Mouse (Mus musculus) neutrophil, adult 59 days (primary cell): ENCODE results near the gene Gm11565. TPM values are rescaled to one million over a fixed set of nuclear protein-coding genes. Genes with fewer than 3 reads are reported as not detected.

Experiments
- total RNA-seq, 2 experiments: library from RNA; stranded (reverse); gene quantifications; 1 replicate in 1 of 2; 2 replicates in 1 of 2; pipeline ENCODE4 v1.2.4; 2023

Gene Gm11565
- not detected for total RNA-seq

DNA sequence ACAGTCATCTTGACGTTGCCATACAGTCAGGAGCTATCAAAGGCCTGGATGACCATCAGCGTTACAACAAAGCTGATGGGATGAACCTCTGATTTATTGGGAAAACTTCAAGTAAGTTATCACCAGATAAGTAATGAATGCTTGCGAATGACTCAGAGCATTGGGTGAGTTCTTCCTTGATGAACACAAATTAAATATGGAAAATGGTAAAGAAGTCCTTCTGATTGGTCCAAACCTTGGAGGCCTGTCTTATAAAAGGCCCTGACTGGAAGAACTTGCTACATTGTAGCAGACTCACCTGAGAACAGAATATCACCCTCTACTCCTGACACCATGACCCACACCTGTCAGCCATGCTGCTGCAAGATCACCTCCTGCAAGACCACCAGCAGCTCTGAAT, at the start of gene Gm11565:
Gm11565 (plus strand) TSS at position 301 of the 400 bp plus-strand sequence.

DNA sequence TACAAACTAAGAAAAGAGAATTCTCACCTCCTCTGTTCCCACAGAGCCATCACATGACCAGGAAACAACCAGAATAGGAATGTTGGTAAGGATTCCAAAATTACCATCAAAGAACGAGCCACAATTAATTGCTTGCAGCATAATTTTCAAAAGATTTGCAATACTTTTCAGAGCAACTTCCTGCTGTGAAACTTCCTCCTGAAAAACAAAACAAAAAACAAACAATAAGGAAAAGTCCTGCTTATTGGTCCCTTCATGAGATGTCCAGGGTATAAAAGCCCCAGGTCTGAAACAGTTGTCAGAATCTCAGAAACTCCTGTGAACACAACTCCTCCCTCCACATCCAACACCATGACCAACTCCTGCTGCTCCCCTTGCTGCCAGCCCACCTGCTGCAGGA, 41.5 kb upstream of the Gm11565 start, which contains the start of gene Krtap9-1:
Krtap9-1 (plus strand) TSS at position 301 of the 400 bp plus-strand sequence.

DNA sequence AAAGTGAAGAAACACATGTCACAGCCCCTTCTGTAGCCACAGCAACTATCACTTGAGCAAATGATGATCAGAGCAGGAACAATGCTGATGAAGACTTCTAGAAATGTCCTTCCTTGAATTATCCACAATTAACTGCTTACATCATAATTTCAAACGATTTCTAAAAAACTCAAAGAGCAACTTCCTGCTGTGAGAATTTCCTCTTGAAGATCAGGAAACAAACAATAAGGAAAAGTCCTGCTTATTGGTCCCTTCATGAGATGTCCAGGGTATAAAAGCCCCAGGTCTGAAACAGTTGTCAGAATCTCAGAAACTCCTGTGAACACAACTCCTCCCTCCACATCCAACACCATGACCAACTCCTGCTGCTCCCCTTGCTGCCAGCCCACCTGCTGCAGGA, 35.7 kb upstream of the Gm11565 start, which contains the start of gene Gm11567:
Gm11567 (plus strand) TSS at position 301 of the 400 bp plus-strand sequence.

DNA sequence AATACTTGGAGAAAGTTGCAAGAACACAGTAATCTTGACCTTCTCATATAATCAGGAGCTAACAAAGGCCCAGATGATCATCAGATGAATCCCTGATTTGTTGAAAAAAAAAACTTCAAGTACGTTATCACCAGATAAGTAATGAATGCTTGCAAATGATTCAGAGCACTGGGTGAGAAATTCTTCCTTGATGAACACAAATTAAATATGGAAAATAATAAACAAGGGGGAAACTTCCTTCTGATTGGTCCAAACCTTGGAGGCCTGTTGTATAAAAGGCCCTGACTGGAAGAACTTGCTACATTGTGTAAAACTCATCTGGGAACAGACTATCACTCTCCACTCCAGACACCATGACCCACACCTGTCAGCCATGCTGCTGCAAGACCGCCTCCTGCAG, 6.9 kb upstream of the Gm11565 start, which contains the start of gene Krtap31-1:
Krtap31-1 (plus strand) TSS at position 301 of the 400 bp plus-strand sequence.

DNA sequence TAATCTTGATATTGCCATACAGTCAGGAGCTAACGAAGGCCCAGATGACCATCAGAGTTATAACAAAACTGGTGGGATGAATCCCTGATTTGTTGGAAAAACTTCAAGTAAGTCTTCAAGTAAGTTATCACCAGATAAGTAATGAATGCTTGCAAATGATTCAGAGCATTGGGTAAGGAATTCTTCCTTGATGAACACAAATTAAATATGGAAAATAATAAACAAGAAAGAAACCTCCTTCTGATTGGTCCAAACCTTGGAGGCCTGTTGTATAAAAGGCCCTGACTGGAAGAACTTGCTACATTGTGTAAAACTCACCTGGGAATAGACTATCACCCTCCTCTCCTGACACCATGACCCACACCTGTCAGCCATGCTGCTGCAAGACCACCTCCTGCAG, 21.4 kb downstream of the Gm11565 start, which contains the start of gene Krtap31-2:
Krtap31-2 (plus strand) TSS at position 301 of the 400 bp plus-strand sequence.

DNA sequence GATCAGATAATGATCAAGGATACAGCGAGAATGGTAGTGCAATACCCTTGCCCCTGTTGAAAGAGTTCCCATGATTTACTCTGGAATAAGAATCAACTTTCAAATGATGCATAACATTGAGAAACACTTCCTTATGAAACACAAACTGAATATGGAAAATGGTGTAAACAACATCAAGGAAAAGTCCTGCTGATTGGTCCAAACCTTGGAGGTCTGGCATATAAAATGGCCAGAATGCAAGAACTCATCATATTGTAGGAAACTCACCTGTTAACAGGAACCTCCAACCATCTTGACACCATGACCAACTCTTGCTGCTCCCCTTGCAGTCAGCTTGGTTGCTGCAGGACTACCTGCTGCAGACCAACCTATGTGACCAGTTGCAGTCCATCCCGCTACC, 33.6 kb downstream of the Gm11565 start, which contains the start of gene Krtap9-5:
Krtap9-5 (plus strand) TSS at position 301 of the 400 bp plus-strand sequence.

Other genes starting within 250 kb of the Gm11565 start
- gene Krtap4-6, start 248.8 kb upstream of the Gm11565 start, total RNA-seq, result not detected
- not detected for gene Gm14190, start 224.0 kb upstream of the Gm11565 start, total RNA-seq
- gene Gm14180, start 180.5 kb upstream of the Gm11565 start, total RNA-seq, result not detected
- gene Gm11595, start 141.8 kb upstream of the Gm11565 start, total RNA-seq, result not detected
- not detected for gene Krtap4-8, start 134.0 kb upstream of the Gm11565 start, total RNA-seq
- gene Krtap4-9, start 129.6 kb upstream of the Gm11565 start, total RNA-seq, result not detected
- not detected for gene Gm11596, start 121.3 kb upstream of the Gm11565 start, total RNA-seq
- gene Gm11569, start 115.8 kb upstream of the Gm11565 start, total RNA-seq, result not detected
- gene Gm11554, start 110.3 kb upstream of the Gm11565 start, total RNA-seq, result not detected
- not detected for gene Krtap4-13, start 104.9 kb upstream of the Gm11565 start, total RNA-seq
- not detected for gene Gm11564, start 99.1 kb upstream of the Gm11565 start, total RNA-seq
- gene 2300003K06Rik, start 76.7 kb upstream of the Gm11565 start, total RNA-seq, result not detected
- gene Krtap4-16, start 63.1 kb upstream of the Gm11565 start, total RNA-seq, result not detected
- gene Gm11568, start 56.8 kb upstream of the Gm11565 start, total RNA-seq, result not detected
- not detected for gene Gm11559, start 50.3 kb upstream of the Gm11565 start, total RNA-seq
- gene Krtap9-1, start 41.4 kb upstream of the Gm11565 start, total RNA-seq, result not detected
- gene Gm11567, start 35.6 kb upstream of the Gm11565 start, total RNA-seq, result not detected
- gene Krtap31-1, start 6.8 kb upstream of the Gm11565 start, total RNA-seq, result not detected
- not detected for gene Krtap31-2, start 21.5 kb downstream of the Gm11565 start, total RNA-seq
- gene Krtap9-5, start 33.7 kb downstream of the Gm11565 start, total RNA-seq, result not detected
- not detected for gene Krtap29-1, start 64.3 kb downstream of the Gm11565 start, total RNA-seq
- not detected for gene Krtap16-1, start 71.8 kb downstream of the Gm11565 start, total RNA-seq
- not detected for gene Krtap17-1, start 79.2 kb downstream of the Gm11565 start, total RNA-seq
- gene Krt33a, start 101.5 kb downstream of the Gm11565 start, total RNA-seq, result not detected
- gene Krt33b, start 115.1 kb downstream of the Gm11565 start, total RNA-seq, result not detected
- not detected for gene Krt34, start 126.8 kb downstream of the Gm11565 start, total RNA-seq
- not detected for gene Krt31, start 135.8 kb downstream of the Gm11565 start, total RNA-seq
- gene Krt32, start 173.5 kb downstream of the Gm11565 start, total RNA-seq, result not detected
- gene Krt35, start 181.5 kb downstream of the Gm11565 start, total RNA-seq, result not detected
- not detected for gene Krt36, start 190.9 kb downstream of the Gm11565 start, total RNA-seq
- not detected for gene Krt13, start 206.8 kb downstream of the Gm11565 start, total RNA-seq
- gene Krt15, start 221.2 kb downstream of the Gm11565 start, total RNA-seq, result not detected
- gene Krt19, start 233.9 kb downstream of the Gm11565 start, total RNA-seq, result not detected